Mouse (Mus musculus): Measurements from ENCODE around the gene Milr1. TPM values are rescaled to one million over a fixed set of nuclear protein-coding genes. Genes with fewer than 3 reads are reported as not detected.
"Not testable (repeated sequence)": the region's sequence is repeated elsewhere in the genome, so short reads cannot be mapped to it uniquely, and the experiment has no call there.

The Milr1 gene
- polyA plus RNA-seq, 1 experiment = 1.3 TPM

DNA sequence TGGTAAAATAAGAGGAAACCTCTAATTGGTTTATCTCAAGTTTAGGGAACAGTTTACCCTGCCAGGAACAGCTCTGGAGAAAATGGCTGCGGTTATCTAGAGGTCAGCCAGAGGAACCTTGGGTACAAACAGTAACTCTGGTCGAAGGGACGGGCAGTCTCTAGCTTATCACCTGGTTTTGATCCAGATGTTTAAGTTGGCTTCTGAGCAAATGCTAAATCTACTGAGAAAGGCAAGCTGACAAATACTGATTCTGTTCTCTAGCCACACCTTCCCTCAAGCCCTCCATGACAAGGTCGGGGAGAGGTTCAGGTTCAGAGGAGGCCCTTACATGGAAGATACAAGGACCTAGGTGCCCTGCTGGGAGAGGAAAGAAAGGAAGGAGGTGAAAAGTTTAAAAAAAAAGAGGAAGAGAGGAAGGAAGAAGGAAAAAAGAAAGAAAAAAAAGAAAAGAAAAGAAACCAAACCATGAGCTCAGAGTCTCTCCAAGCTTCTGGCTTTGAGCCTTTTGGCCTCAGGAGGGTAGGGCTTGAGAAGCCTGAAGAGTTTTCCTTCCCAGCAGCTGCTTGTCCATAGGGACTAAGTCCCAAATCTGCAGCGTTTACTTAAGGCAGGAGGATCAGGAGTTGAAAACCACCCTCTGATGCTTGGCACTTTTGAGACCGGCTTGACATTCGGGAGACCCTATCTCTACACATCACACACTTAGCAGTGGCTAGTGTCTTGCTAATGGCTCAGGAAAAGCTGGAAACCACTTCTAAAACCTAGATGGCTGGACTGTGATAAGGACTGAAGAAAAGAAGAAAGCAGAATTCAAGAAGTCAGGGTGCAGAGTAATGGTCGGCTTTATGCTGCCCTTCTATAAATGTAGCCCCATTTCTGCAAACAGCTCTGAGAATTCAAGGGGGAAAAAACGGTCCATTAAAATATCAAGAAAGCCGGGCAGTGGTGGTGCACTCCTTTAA, 22.3 kb upstream of the Milr1 start:
- WGBS = 58% methylated on average over 10 of the region's 10 CpGs
- DNase-seq (ENCODE audit: low read depth, low spot score) = no peak

DNA sequence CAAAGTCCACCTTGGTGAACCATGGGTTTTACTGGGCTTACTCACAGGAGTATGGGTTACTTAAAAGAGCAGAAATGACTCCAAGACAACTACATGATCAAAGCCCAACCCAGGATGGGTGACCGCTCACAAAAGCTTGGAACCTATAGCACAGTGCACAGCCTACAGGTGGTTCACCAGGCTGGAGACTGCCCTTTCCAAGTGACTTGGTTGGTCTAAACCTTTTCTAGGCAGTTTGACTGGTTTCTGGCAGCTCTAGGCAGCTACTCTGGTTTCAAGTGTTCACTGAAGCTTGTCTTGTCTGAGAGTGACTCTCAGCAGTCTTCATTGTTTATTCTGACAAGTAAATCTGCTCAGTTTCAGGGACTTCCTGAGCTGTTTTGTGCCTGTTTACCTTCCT, 21.4 kb upstream of the Milr1 start:
- WGBS = 75% methylated on average over 1 of the region's 1 CpGs
- DNase-seq (ENCODE audit: low read depth, low spot score) = no peak

GRCm38 (mm10) chr11:106730714-106731113, 20.3 kb upstream of the Milr1 start:
- WGBS = 33% methylated on average over 4 of the region's 4 CpGs
- no peak for DNase-seq (ENCODE audit: low read depth, low spot score)

- no peak for DNase-seq (ENCODE audit: low read depth, low spot score)
- 82% methylated on average over 3 of the region's 3 CpGs for WGBS
These were observed 14.4 kb upstream of the Milr1 start for GRCm38 (mm10) chr11:106736614-106737013.

DNA sequence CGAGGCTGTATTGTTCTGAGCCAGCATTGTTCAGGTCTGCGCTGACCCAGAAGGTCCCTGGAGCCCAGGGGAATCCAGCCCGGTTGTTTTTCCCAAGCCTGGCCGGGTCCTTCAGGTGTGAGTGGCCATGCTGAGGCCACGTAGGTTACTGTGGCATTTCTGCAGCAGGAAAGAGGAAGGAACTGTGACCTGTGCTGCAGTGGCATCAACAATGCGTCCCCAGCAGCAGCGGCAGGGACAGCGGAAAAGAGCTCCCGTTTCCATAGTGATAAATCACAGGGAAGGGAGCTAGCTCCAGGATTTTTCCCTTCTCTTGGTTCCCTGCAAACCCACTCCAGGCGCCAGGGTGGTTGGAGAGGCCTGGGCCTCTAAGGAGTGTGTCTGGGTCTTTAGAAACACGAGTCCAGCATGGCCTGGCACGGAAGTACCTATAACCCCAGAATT, 13.8 kb upstream of the Milr1 start:
- 68% methylated on average over 12 of the region's 12 CpGs for WGBS
- no peak for DNase-seq (ENCODE audit: low read depth, low spot score)

DNA sequence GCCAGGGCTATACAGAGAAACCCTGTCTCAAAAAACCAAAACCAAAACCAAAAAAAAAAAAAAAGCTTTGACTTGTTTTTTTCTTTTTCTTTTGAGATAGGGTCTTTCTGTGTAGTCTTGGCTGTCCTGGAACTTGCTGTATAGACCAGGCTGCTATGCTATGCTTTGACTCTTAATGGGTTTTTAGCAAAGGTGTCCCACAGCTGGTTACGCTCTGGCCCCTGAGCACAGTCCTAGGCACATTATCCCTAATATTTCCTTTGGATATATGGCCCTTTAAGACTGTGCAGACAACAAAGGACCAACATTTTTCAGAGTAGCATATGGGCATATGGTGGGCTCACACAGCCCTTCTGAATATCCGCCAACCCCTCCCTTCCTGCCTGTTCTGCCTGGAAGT, 11.9 kb upstream of the Milr1 start:
- no peak for DNase-seq (ENCODE audit: low read depth, low spot score)
- WGBS = 95% methylated on average over 2 of the region's 2 CpGs

GRCm38 (mm10) chr11:106740724-106741123, 10.3 kb upstream of the Milr1 start:
- WGBS = 90% methylated on average over 5 of the region's 8 CpGs
- DNase-seq (ENCODE audit: low read depth, low spot score) = not testable (repeated sequence)

DNA sequence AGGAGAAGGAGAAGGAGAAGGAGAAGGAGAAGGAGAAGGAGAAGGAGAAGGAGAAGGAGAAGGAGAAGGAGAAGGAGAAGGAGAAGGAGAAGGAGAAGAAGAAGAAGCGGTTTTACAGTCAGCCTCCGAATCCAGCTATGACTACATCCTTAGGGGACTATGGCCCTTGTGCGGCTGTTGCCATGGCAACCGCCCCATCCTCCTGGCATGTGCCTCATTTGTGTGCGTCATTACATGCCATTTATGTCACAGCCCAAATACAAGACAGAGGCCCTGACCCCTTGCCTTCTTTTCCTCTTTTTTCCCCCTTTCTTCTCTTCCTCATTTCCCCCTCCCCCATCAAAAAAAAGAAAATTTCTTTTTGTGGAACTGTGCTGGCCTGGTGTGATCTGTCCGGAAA, 9.8 kb upstream of the Milr1 start:
- 71% methylated on average over 6 of the region's 6 CpGs for WGBS
- no peak for DNase-seq (ENCODE audit: low read depth, low spot score)

DNA sequence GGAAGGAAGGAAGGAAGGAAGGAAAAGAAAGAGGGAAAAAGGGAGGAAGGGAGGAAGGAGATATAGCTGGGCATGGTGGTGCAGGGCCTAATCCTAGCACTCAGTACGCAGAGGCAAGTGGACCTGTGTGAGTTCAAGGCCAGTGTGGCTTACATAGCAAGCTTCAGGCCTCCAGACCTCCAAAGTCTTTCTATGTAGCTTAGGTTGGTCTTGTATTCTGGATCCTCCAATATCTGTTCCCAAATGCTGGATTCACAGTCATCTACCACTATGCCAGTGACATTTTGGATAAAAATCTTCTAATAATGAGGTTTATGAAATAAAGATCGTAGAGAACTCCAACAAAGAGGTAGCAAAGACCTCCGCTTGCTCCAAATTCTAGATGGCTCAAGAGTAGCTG, 9.2 kb upstream of the Milr1 start:
- DNase-seq (ENCODE audit: low read depth, low spot score) = no peak
- 92% methylated on average over 3 of the region's 3 CpGs for WGBS

DNA sequence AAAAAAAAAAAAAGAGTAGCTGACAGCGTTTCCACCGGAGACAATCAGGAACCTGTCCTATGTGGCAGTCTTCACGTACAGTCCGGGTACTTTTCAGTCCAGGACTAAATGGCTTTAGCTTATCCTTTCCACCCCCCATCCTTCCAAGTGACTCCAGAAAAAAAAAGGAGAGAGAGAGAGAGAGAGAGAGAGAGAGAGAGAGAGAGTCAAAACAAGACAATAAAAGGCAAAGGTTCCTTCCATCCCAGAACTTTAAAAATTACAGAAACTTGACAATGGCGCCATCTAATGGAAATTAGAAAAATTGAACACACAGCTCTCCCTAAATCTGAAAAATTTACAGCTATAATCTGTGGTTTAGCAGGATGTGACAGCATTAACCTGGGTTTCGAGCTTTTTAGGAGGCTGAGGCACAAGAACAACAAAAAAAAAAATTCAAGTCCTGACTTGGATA, 8.6 kb upstream of the Milr1 start:
- DNase-seq (ENCODE audit: low read depth, low spot score) = no peak
- 54% methylated on average over 6 of the region's 6 CpGs for WGBS

DNA sequence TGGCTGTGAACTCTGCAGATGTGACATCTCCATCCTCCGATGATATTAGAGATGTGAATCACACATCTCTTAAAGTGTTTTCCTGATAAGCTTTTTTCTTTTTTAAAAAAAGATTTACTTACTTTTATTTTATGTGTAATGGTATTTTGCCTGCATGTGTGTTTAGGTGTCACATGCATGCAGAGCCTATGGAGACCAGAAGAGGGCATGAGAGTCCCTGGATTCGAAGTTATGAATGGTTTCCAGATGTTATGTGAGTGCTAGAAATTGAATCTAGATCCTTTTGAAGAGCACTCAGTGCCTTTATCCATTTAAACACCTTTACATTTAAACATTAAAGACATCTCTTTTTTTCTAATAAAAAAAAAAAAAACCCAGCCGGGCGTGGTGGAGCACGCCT, 6.1 kb upstream of the Milr1 start:
- 90% methylated on average over 5 of the region's 5 CpGs for WGBS
- no peak for DNase-seq (ENCODE audit: low read depth, low spot score)

DNA sequence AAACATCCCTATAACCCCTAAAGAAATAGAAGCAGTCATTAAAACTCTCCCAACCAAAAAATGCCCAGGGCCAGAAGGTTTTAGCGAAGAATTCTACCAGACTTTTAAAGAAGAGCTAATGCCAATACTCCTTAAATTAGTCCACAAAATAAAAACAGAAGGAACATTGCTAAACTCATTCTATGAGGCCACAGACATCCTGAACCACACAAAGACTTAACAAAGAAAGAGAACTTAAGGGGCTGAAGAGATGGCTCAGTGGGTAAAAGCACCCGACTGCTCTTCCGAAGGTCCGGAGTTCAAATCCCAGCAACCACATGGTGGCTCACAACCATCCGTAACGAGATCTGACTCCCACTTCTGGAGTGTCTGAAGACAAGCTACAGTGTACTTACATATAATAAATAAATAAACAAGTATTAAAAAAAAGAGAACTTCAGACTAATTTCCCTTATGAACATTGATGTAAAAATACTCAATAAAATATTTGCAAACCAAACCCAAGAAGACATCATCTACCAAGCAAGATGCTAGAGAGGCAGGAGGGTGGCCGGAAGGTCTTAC, 1.4 kb upstream of the Milr1 start:
- DNase-seq (ENCODE audit: low read depth, low spot score) = not testable (repeated sequence)
- WGBS = 89% methylated on average over 7 of the region's 7 CpGs

DNA sequence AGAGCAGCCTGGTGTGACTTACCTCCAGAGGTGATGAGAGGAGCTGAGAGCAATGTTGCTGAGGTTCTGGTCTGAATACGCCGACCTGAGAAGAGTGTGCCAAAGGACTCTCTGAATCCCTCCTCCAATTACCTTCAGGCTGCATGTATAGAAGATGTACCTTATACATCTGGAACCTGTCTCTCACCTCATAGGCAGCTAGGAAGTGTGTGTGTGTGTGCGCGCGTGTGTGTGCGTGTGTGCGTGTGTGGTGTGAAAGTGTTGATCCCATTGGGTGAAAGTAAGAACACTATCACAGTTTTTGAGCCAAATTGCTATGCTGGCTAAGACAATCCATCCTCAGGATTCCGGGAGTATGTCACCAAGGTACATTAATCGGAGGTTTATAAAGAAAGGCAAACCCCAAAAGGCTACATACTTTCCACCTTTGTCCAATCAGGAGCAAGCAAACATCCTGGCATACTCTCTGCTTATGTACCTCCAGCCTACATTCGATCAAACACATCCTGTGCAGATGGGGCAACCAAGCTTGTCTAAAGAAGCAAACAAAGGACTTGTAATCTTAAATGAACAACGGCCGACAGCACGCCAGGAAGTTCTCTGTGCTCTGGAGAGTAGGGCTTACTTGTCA, 790 bp upstream of the Milr1 start, which contains the start of gene Pecam1:
Gene Pecam1 (minus strand): TSS at position 508 of the 631 bp plus-strand sequence.
- WGBS = 70% methylated on average over 13 of the region's 13 CpGs
- no peak for DNase-seq (ENCODE audit: low read depth, low spot score)

DNA sequence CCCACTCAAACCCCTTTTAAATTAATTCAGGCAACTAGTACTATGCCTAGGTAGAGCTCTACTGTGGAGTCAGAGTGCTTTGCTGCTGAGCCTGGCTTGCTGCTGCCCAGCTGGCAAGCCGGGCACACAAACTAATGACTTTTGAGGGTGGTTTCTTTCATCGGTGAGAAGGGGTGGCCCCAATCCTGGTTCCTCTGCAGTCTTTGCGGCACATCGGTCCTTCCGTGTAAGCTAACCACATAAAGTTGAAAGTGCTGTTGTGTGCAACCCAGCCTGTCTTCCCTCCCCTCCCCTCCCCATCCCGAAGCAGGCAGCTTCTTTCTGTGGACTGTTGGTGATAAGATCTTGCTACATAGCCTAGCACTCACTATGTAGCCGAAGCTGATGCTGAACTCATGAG, 1.1 kb downstream of the Milr1 start:
- WGBS = 54% methylated on average over 7 of the region's 7 CpGs
- DNase-seq (ENCODE audit: low read depth, low spot score) = no peak

- 43% methylated on average over 6 of the region's 6 CpGs for WGBS
These were observed 2.3 kb downstream of the Milr1 start for GRCm38 (mm10) chr11:106753314-106753713.

GRCm38 (mm10) chr11:106755583-106755982, 4.6 kb downstream of the Milr1 start:
- 73% methylated on average over 5 of the region's 5 CpGs for WGBS
- DNase-seq (ENCODE audit: low read depth, low spot score) = no peak

More at GRCm38 (mm10) chr11:106753314-106753713, 2.3 kb downstream of the Milr1 start:
- DNase-seq (ENCODE audit: low read depth, low spot score) = no peak

GRCm38 (mm10) chr11:106759028-106759427, 8.0 kb downstream of the Milr1 start:
- WGBS = 91% methylated on average over 3 of the region's 3 CpGs
- DNase-seq (ENCODE audit: low read depth, low spot score) = no peak

GRCm38 (mm10) chr11:106760511-106760910, 9.5 kb downstream of the Milr1 start:
- no peak for DNase-seq (ENCODE audit: low read depth, low spot score)
- WGBS = 88% methylated on average over 5 of the region's 5 CpGs

- WGBS = 58% methylated on average over 5 of the region's 5 CpGs
- no peak for DNase-seq (ENCODE audit: low read depth, low spot score)
These were observed 11.2 kb downstream of the Milr1 start for GRCm38 (mm10) chr11:106762139-106762799.

- no peak for DNase-seq (ENCODE audit: low read depth, low spot score)
- WGBS = 78% methylated on average over 9 of the region's 9 CpGs
These were observed 11.8 kb downstream of the Milr1 start for GRCm38 (mm10) chr11:106762800-106763185.
